Mouse (Mus musculus): ENCODE data around the gene Ribc1. TPM values are rescaled to one million over a fixed set of nuclear protein-coding genes. Genes with fewer than 3 reads are reported as not detected.
A peak's percentile ranks its signal among the peaks of the same experiment; 100 is the strongest.

The Ribc1 gene
- 1.5 and 2.1 TPM in 2 replicates for polyA plus RNA-seq (2015; fragmentation: Nextera tagmentation; extraction: Ambion mirVana)

DNA sequence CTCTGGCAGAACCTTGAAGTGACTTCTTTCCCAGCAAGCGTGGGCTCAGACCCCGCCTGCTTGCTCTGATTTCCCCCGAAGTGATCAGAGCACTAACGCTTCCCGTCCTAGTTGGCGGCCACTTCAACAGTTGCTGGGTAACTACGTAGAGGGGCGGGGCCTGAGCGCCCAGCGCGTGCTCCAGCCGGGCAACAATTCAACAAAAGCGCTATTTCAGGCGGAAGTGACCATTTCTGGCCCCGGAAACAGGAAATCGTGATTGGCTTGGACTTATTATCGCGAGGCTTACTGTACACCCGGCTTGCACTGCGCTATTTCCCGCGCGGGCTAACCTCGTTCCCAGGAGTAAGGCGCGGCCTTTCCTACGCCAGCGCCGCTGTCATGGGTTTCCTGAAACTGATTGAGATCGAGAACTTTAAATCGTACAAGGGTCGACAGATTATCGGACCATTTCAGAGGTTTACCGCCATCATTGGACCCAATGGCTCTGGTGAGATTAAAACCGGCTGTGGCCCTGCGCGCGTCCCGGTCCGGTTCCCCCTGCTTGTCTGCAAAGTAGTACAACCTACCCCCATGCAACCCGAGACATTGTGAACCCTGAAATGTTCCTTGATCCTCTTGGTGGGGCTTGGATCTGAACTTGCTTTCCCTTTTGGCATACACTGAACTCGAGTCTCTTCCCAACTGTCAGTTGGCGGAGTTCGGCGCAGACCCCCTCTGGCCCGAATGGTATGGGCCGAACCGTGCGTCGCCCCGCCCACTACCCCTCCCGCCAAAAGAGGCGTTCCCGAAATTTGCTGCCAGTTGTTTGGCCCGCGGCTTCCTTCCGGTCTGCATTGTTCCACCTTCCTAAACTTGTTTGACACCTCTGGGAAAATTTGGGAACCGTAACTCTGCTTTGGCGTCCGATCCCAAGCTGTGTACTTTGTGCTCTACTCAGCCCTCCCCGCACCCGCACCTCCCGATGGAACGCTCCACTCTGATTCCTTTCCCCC is at the start of gene Ribc1, which contains the start of gene Smc1a:
Gene Ribc1, minus strand, starts transcription at position 145 of the 995 bp plus-strand sequence.
Gene Smc1a, plus strand, starts transcription at position 278 of the 995 bp plus-strand sequence.
- Histone ChIP-seq H3K27me3 (peaks cover 14% of the 10 kb centered on the region), H3K36me3 (no peaks in the 10 kb centered on the region), H3K4me3 (peak within 1 kb of the TSS; percentile 52), H3K4me1 (peaks cover 6% of the 10 kb centered on the region; the same call in 1 of the 2 replicates), H3K9ac (peak within 1 kb of the TSS; percentile 48), H3K9me3 (no peaks in the 10 kb centered on the region), H3K27ac (peak within 1 kb of the TSS; percentile 92), H3K4me2 (peak within 1 kb of the TSS; percentile 48)
- ATAC-seq (ENCODE audit: insufficient number of reproducible peaks, low FRiP score, low TSS enrichment, low read depth), result peak; percentile 98
- WGBS, result 17% methylated on average over 64 of the region's 64 CpGs

DNA sequence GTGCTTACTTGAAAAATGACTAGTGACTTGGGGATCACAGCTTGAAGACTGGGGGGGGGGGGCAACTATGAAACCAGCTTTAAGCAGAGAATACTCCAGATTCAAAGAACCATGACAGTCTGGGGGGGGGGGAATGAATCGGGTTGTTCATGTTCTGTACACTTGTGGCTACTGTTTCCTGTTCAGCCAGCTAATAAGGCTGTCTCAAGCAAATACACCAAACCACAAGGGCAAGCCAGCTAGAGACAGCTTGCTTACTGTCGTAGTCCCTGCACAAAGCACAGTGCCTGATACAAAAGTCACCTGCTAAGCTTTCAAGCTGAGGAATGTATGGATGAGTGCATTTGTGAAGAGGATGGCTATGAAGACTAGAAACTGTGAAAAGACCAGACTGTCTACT is 49.6 kb upstream of the Ribc1 start:
- H3K4me2 ChIP-seq, result no peak overlapping the region
- H3K27ac ChIP-seq, result no peak overlapping the region
- no peaks in the 10 kb centered on the region for H3K4me1 ChIP-seq
- 73% methylated on average over 2 of the region's 2 CpGs for WGBS
- H3K9me3 ChIP-seq, result no peaks in the 10 kb centered on the region
- no peak overlapping the region for H3K9ac ChIP-seq
- H3K27me3 ChIP-seq, result peaks cover 15% of the 10 kb centered on the region; the same call in 1 of the 2 replicates
- no peak overlapping the region for H3K4me3 ChIP-seq
- peaks cover 14% of the 10 kb centered on the region for H3K36me3 ChIP-seq
- no peak for ATAC-seq (ENCODE audit: insufficient number of reproducible peaks, low FRiP score, low TSS enrichment, low read depth)

DNA sequence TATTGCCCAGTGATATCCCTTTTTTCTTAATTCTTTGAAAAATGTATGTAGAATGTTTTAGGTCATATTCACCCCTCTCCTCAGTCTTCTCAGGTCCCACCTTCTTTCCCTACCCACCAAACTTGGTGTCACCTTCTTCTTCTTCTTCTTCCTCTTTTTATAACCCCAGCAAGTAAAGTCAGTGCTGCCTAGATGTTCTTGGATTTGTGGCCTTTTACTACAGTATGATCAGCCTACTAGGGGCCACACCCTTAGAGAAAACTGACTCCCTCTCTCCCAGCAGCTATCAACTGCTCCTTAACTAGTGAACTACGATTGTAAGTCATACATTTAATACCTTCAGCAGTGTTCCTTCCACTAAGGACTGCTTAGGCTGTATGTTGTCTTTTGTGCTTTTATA is 38.0 kb upstream of the Ribc1 start:
- H3K4me3 ChIP-seq, result no peak overlapping the region
- no peak overlapping the region for H3K9ac ChIP-seq
- H3K36me3 ChIP-seq, result peaks cover 8% of the 10 kb centered on the region
- peaks cover 15% of the 10 kb centered on the region for H3K27me3 ChIP-seq
- no peaks in the 10 kb centered on the region for H3K4me1 ChIP-seq
- no peak overlapping the region for H3K27ac ChIP-seq
- ATAC-seq (ENCODE audit: insufficient number of reproducible peaks, low FRiP score, low TSS enrichment, low read depth), result no peak
- WGBS, result 71% methylated on average over 1 of the region's 1 CpGs
- no peak overlapping the region for H3K4me2 ChIP-seq
- H3K9me3 ChIP-seq, result no peaks in the 10 kb centered on the region

DNA sequence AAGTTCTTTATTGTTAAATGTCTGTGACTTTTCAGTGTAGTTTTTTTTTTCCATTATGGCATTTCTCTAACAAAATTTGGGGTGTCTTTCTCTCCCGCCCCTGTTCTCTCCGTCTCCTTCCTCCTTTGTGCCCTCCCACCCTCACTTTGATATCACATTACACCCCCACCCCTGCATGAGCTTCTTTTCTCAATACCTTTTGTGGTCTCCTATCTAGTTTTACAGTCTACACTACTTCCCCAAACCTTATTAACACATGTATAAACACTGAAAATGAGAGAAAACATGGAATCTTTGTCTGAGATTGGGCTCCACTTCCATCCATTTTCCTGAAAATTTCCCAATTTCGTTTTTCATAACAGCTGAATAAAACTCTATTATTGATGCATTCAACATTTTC is 36.5 kb upstream of the Ribc1 start:
- Histone ChIP-seq H3K27me3 (peaks cover 9% of the 10 kb centered on the region; the same call in 1 of the 2 replicates), H3K4me1 (no peaks in the 10 kb centered on the region), H3K9me3 (no peaks in the 10 kb centered on the region), H3K4me2 (no peak overlapping the region), H3K36me3 (peaks cover 3% of the 10 kb centered on the region; the same call in 1 of the 2 replicates), H3K4me3 (no peak overlapping the region), H3K27ac (no peak overlapping the region), H3K9ac (no peak overlapping the region)
- 55% methylated on average over 3 of the region's 3 CpGs for WGBS
- no peak for ATAC-seq (ENCODE audit: insufficient number of reproducible peaks, low FRiP score, low TSS enrichment, low read depth)

DNA sequence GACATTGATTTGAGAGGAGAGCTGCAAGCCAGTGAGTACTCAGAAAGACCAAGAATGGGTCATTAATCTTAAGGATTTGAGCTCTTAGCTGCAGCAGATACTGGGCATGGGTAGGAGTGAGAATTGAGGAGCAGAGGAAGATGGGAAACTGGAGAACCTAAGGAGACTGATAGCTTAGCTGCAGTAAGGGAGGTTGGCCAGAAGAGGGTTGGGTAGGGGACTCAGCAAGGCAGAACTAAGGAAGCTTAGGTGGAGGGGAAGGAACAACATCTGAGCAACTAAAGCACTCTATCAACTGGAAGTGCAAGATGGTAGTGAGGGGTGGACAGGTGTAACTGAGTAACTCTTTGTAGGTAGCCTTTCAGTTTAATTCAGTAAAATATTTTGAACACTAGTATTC is 31.1 kb upstream of the Ribc1 start:
- peaks cover 6% of the 10 kb centered on the region; the same call in 1 of the 2 replicates for H3K27me3 ChIP-seq
- no peak overlapping the region for H3K4me3 ChIP-seq
- H3K4me2 ChIP-seq, result no peak overlapping the region
- H3K27ac ChIP-seq, result no peak overlapping the region
- no peak overlapping the region for H3K9ac ChIP-seq
- H3K4me1 ChIP-seq, result no peaks in the 10 kb centered on the region
- peaks cover 13% of the 10 kb centered on the region for H3K36me3 ChIP-seq
- no peaks in the 10 kb centered on the region for H3K9me3 ChIP-seq
- ATAC-seq (ENCODE audit: insufficient number of reproducible peaks, low FRiP score, low TSS enrichment, low read depth), result no peak

DNA sequence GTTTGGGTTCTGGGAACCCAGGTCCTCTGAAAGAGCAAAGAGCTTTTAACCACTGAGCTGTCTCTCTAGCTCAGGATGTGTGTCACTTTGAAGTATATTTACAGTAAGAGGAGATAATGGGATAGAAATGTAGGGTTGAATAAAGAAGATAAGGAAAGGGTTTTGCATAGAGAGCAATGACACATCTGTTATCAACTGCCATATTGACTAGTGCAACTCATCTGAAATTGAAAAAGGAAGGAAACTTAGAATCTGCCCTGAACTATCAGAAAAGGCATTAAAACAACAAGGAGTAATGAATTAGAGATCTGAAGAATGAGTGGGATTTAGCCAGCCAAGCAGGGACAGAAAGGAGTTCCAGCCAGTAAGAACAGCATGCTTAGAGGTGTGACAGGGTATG is 23.8 kb upstream of the Ribc1 start:
- no peak overlapping the region for H3K27ac ChIP-seq
- no peak for ATAC-seq (ENCODE audit: insufficient number of reproducible peaks, low FRiP score, low TSS enrichment, low read depth)
- no peak overlapping the region for H3K9ac ChIP-seq
- H3K27me3 ChIP-seq, result peaks cover 11% of the 10 kb centered on the region; the same call in 1 of the 2 replicates
- H3K4me1 ChIP-seq, result no peaks in the 10 kb centered on the region
- no peaks in the 10 kb centered on the region for H3K9me3 ChIP-seq
- H3K36me3 ChIP-seq, result peaks cover 19% of the 10 kb centered on the region
- no peak overlapping the region for H3K4me2 ChIP-seq
- H3K4me3 ChIP-seq, result no peak overlapping the region

DNA sequence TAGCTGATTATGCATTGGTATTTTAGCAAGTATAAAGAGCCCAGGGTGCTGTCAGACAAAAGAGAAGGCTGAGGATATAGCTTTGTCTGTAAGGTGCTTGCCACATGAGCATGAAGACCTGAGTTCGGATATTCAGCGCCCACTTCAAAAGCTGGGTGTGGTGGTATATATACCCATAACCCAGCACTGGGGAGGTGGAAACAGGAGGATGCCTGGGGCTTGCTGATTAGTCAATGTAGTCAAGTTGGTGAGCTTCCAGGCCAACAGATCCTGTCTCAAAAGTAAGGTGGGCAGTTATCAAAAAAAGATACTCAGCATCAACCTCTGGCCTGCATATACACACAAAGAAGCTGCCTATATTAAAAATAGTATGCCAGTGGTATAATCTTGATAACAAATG is 3.2 kb upstream of the Ribc1 start:
- Histone ChIP-seq H3K27ac (no peak overlapping the region), H3K9ac (no peak overlapping the region), H3K4me1 (peaks cover 6% of the 10 kb centered on the region; the same call in 1 of the 2 replicates), H3K4me2 (no peak overlapping the region), H3K9me3 (no peaks in the 10 kb centered on the region), H3K36me3 (no peaks in the 10 kb centered on the region), H3K4me3 (no peak overlapping the region), H3K27me3 (peaks cover 20% of the 10 kb centered on the region)
- WGBS, result 86% methylated on average over 2 of the region's 2 CpGs
- no peak for ATAC-seq (ENCODE audit: insufficient number of reproducible peaks, low FRiP score, low TSS enrichment, low read depth)

DNA sequence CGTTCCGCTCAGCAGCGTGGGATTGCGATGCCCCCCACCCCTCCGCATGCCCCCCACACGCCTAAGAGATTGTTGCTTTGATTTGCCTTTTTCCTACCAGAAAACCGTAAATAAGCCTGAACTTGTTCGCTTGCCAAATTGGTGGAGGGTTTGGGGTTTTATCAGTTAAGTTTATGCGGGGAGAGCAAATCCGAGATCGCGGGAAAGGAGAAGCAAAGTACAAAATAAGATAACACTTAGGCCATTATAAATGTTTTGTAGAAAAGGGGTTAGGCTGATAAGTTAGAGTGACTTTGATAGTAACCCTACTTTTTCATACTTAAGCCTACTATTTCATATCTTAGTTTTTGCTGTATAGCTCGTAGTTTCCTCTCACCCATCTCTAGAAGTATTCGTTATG is 1.1 kb upstream of the Ribc1 start:
- no peaks in the 10 kb centered on the region for H3K36me3 ChIP-seq
- 25% methylated on average over 14 of the region's 14 CpGs for whole genome bisulfite sequencing
- H3K4me2 ChIP-seq, result peak overlapping the region; percentile 39
- H3K4me1 ChIP-seq, result peaks cover 6% of the 10 kb centered on the region; the same call in 1 of the 2 replicates
- no peak for ATAC-seq (ENCODE audit: insufficient number of reproducible peaks, low FRiP score, low TSS enrichment, low read depth)
- H3K4me3 ChIP-seq, result peak overlapping the region; percentile 52
- peaks cover 16% of the 10 kb centered on the region for H3K27me3 ChIP-seq
- peak overlapping the region; percentile 92; the same call in 1 of the 2 replicates for H3K27ac ChIP-seq
- peak overlapping the region; percentile 40 for H3K9ac ChIP-seq
- no peaks in the 10 kb centered on the region for H3K9me3 ChIP-seq

DNA sequence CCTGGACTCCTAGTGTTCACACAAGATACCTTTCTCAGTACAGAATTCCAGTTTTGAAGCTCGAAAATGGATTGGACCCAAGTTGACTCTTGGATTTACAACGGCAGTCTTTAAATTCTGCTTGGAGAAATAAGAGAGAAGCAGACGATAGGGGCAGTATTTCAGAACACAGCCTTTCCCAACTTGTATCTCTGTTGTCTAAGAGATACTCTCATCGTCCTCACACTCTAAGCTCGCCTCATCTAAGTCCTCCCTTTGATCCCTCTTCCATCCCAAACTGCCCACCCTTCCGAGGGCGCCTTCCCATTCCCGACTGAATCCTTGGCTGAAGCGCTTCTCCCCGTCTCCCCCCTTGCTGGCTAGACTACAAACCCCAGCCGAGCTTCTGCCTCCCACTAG is 344 bp downstream of the Ribc1 start:
- no peak for ATAC-seq (ENCODE audit: insufficient number of reproducible peaks, low FRiP score, low TSS enrichment, low read depth)
- peak overlapping the region; percentile 92 for H3K27ac ChIP-seq
- H3K4me2 ChIP-seq, result peak overlapping the region; percentile 48
- H3K27me3 ChIP-seq, result peaks cover 16% of the 10 kb centered on the region
- no peaks in the 10 kb centered on the region for H3K36me3 ChIP-seq
- peak overlapping the region; percentile 52 for H3K4me3 ChIP-seq
- H3K4me1 ChIP-seq, result peaks cover 6% of the 10 kb centered on the region; the same call in 1 of the 2 replicates
- H3K9me3 ChIP-seq, result no peaks in the 10 kb centered on the region
- H3K9ac ChIP-seq, result peak overlapping the region; percentile 48
- 16% methylated on average over 11 of the region's 11 CpGs for WGBS

DNA sequence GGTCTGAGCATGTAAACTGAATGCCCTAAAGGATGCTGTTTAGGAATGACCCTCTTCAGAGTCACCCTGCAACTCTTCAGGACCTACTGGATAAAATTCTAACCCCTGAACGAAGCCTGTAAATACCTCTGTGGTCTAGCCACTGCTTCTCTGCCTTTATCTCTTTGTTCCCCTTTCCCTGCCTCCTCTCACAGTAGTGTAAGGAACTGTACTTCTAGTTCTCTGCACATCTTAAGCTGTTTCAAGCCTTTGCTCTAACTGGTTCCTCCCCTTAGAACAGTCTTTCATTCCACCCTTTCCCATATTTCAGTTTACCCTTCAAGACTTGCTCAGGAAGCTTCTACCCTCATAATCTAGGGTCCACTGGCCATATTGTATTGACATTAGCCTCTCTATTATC is 8.2 kb downstream of the Ribc1 start:
- Histone ChIP-seq H3K4me1 (no peaks in the 10 kb centered on the region), H3K27me3 (peaks cover 41% of the 10 kb centered on the region), H3K4me3 (no peak overlapping the region), H3K9ac (no peak overlapping the region), H3K27ac (no peak overlapping the region), H3K9me3 (no peaks in the 10 kb centered on the region), H3K4me2 (no peak overlapping the region), H3K36me3 (peaks cover 19% of the 10 kb centered on the region)
- ATAC-seq (ENCODE audit: insufficient number of reproducible peaks, low FRiP score, low TSS enrichment, low read depth), result no peak
- 76% methylated on average over 1 of the region's 1 CpGs for WGBS

DNA sequence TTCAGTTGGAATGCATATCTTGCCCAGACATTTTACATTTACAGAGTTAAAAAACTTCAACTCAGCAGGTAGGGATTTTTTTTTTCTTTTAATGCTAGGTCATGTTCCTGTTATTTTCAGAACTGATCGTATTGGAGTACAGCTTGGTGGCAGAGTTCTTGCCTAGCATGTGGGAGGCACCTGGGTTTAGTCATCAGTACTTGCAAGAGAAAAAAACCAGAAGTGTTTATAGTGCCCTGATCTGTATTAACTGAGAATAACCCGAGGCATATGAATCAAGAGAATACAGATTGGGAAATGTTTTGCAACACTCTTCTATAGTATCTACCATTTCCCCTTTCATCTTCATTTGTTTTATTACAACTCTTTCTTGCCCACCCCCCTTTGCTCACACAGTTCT is 13.2 kb downstream of the Ribc1 start:
- Histone ChIP-seq H3K4me3 (peak overlapping the region; percentile 7; the same call in 1 of the 2 replicates), H3K9me3 (no peaks in the 10 kb centered on the region), H3K27ac (no peak overlapping the region), H3K27me3 (peaks cover 45% of the 10 kb centered on the region), H3K4me2 (0 out of 2 replicates have a peak overlapping the region, but pooled peaks have one; percentile 10), H3K4me1 (no peaks in the 10 kb centered on the region), H3K9ac (no peak overlapping the region), H3K36me3 (peaks cover 19% of the 10 kb centered on the region)
- ATAC-seq (ENCODE audit: insufficient number of reproducible peaks, low FRiP score, low TSS enrichment, low read depth), result no peak
- WGBS, result 50% methylated on average over 2 of the region's 2 CpGs
